Mouse (Mus musculus): ENCODE results near the gene Efs. TPM values are rescaled to one million over a fixed set of nuclear protein-coding genes. Genes with fewer than 3 reads are reported as not detected.
"Not testable (repeated sequence)": the region's sequence is repeated elsewhere in the genome, so short reads cannot be mapped to it uniquely, and the experiment has no call there.

Efs gene
- total RNA-seq (2014; fragmentation: Nextera tagmentation) (not detected in 2 replicates), total RNA-seq (2017) (not detected in 2 replicates)

GRCm38 (mm10) chr14:54925349-54926342 lies at the start of gene Efs:
TSS of gene Efs (minus strand) at chr14:54926126.
- ATAC-seq (replicated peaks; ENCODE audit: poor library complexity, severe bottlenecking): peak; percentile 50

GRCm38 (mm10) chr14:54974068-54974791 lies 48.3 kb upstream of the Efs start:
- ATAC-seq (replicated peaks; ENCODE audit: poor library complexity, severe bottlenecking): no peak

- ATAC-seq (replicated peaks; ENCODE audit: poor library complexity, severe bottlenecking): not testable (repeated sequence)
Measured at GRCm38 (mm10) chr14:54972786-54973185, 46.9 kb upstream of the Efs start.

GRCm38 (mm10) chr14:54968344-54968743 lies 42.4 kb upstream of the Efs start:
- ATAC-seq (replicated peaks; ENCODE audit: poor library complexity, severe bottlenecking): no peak

GRCm38 (mm10) chr14:54967874-54968273 lies 41.9 kb upstream of the Efs start:
- no peak for ATAC-seq (replicated peaks; ENCODE audit: poor library complexity, severe bottlenecking)

GRCm38 (mm10) chr14:54966320-54966977 lies 40.5 kb upstream of the Efs start, which contains the start of gene Myh6:
TSS of gene Myh6 (minus strand) at chr14:54966927.
- ATAC-seq (replicated peaks; ENCODE audit: poor library complexity, severe bottlenecking): no peak

- ATAC-seq (replicated peaks; ENCODE audit: poor library complexity, severe bottlenecking): no peak
Measured at GRCm38 (mm10) chr14:54965631-54966030, 39.7 kb upstream of the Efs start.

- ATAC-seq (replicated peaks; ENCODE audit: poor library complexity, severe bottlenecking): no peak
Measured at GRCm38 (mm10) chr14:54965044-54965443, 39.1 kb upstream of the Efs start.

- ATAC-seq (replicated peaks; ENCODE audit: poor library complexity, severe bottlenecking): no peak
Measured at GRCm38 (mm10) chr14:54963727-54964126, 37.8 kb upstream of the Efs start.

- no peak for ATAC-seq (replicated peaks; ENCODE audit: poor library complexity, severe bottlenecking)
Measured at GRCm38 (mm10) chr14:54962714-54963113, 36.8 kb upstream of the Efs start.

- ATAC-seq (replicated peaks; ENCODE audit: poor library complexity, severe bottlenecking): no peak
Measured at GRCm38 (mm10) chr14:54961487-54961886, 35.6 kb upstream of the Efs start.

- ATAC-seq (replicated peaks; ENCODE audit: poor library complexity, severe bottlenecking): peak; percentile 20; the same call in 1 of the 2 replicates
Measured at GRCm38 (mm10) chr14:54960769-54961168, 34.8 kb upstream of the Efs start.

- not testable (repeated sequence) for ATAC-seq (replicated peaks; ENCODE audit: poor library complexity, severe bottlenecking)
Measured at GRCm38 (mm10) chr14:54959853-54960613, 34.1 kb upstream of the Efs start.

- ATAC-seq (replicated peaks; ENCODE audit: poor library complexity, severe bottlenecking): no peak
Measured at GRCm38 (mm10) chr14:54959197-54959596, 33.3 kb upstream of the Efs start.

GRCm38 (mm10) chr14:54958503-54958902 lies 32.6 kb upstream of the Efs start:
- no peak for ATAC-seq (replicated peaks; ENCODE audit: poor library complexity, severe bottlenecking)

GRCm38 (mm10) chr14:54956533-54956932 lies 30.6 kb upstream of the Efs start:
- no peak for ATAC-seq (replicated peaks; ENCODE audit: poor library complexity, severe bottlenecking)

- no peak for ATAC-seq (replicated peaks; ENCODE audit: poor library complexity, severe bottlenecking)
Measured at GRCm38 (mm10) chr14:54955481-54955880, 29.6 kb upstream of the Efs start.

- no peak for ATAC-seq (replicated peaks; ENCODE audit: poor library complexity, severe bottlenecking)
Measured at GRCm38 (mm10) chr14:54954474-54954873, 28.5 kb upstream of the Efs start.

GRCm38 (mm10) chr14:54953664-54954206 lies 27.8 kb upstream of the Efs start:
- ATAC-seq (replicated peaks; ENCODE audit: poor library complexity, severe bottlenecking): no peak

Measured in granulocyte monocyte progenitor cell, adult 5-6 weeks (primary cell).